Mouse (Mus musculus): ENCODE measurements around the gene Crabp2. TPM values are rescaled to one million over a fixed set of nuclear protein-coding genes. Genes with fewer than 3 reads are reported as not detected.

Gene Crabp2
- total and polyA plus RNA-seq, 3 experiments, result 0.23 to 1.2 TPM; not detected in 1

DNA sequence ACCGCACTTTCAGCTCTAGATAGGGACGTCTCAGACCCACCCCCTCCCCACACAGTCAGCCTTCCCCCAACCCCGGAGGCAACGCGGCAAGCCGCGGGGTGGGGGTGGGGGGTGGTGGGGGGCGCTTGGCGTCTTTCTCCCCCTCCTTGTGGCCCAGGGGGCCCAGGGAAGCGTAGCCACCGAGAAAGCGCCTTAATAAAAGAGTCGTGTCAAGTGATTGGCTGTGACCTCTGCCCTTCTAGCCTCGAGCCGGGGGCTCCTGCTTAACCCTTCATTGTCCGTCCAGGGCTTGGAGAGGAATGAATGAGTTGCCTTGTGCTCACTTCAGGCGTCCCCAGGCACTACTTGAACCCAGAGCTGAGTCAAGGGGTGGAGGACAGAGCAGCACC, 661 bp upstream of the Crabp2 start:
- TF ChIP-seq ZC3H11A (IDR thresholded peaks at IDR 0.05; ENCODE audit: low read depth, low read length) (no peak), NELFE (IDR thresholded peaks at IDR 0.05; ENCODE audit: low read depth, low read length) (no peak)
- DNase-seq (ENCODE audit: low read depth, low spot score), result no peak
- Histone ChIP-seq H3K36me3 (ENCODE audit: control insufficient read depth in 1 of 2, insufficient read depth in 2 of 2, low read length in 2 of 2) (no peaks in the 10 kb centered on the region), H3K9me3 (replicated peaks; ENCODE audit: insufficient read depth, low read length) (no peaks in the 10 kb centered on the region), H3K9ac (ENCODE audit: control insufficient read depth, low read depth, low read length, poor library complexity, severe bottlenecking) (no peak overlapping the region), H3K4me1 (ENCODE audit: control insufficient read depth in 1 of 2, insufficient read depth in 2 of 2, low read length in 2 of 2) (no peaks in the 10 kb centered on the region), H3K79me2 (ENCODE audit: control insufficient read depth, insufficient read depth, low read length, poor library complexity) (no peaks in the 10 kb centered on the region), H3K27ac (ENCODE audit: control insufficient read depth, low read depth, low read length) (no peak overlapping the region), H3K4me3 (ENCODE audit: control insufficient read depth in 1 of 2, insufficient read depth in 1 of 2, low read depth in 2 of 2, low read length in 2 of 2) (no peak overlapping the region), H3K27me3 (ENCODE audit: control insufficient read depth in 1 of 2, insufficient read depth in 2 of 2, low read length in 2 of 2) (no peaks in the 10 kb centered on the region)

DNA sequence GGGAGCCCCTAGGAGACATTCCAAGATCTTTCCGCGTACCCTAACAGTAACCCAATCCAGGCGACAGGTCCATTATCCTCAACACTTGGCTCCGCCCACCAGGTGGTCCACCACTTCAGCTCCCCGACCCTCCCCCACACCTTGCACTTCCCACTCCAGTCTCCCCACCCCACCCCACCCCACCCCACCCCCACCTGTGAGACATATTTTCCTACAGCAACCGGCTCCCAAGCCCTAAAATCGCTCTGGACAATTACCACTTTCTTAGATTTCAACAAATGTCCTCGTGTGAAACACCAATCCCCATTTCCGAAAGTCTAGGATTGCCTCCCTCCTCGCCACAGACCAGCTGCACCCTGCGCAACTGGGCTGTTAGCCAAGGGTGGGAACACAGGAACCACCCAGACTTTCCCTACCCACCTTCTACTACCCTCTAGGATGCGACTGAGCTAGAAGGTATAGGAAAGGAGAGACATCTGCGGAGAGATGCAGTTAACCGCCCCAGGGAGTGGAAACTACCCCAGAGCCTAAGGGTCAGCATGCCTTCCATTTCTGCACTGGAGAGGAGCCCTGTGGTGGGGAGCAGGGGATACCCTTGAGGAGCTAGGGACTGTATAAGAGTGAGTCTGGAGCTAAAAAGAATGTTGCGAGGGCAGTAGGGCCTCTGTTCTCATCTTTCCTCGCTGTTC, 944 bp downstream of the Crabp2 start:
- Histone ChIP-seq H3K27me3 (ENCODE audit: control insufficient read depth in 1 of 2, insufficient read depth in 2 of 2, low read length in 2 of 2) (no peaks in the 10 kb centered on the region), H3K36me3 (ENCODE audit: control insufficient read depth in 1 of 2, insufficient read depth in 2 of 2, low read length in 2 of 2) (no peaks in the 10 kb centered on the region), H3K4me3 (ENCODE audit: control insufficient read depth in 1 of 2, insufficient read depth in 1 of 2, low read depth in 2 of 2, low read length in 2 of 2) (no peak overlapping the region), H3K4me1 (ENCODE audit: control insufficient read depth in 1 of 2, insufficient read depth in 2 of 2, low read length in 2 of 2) (no peaks in the 10 kb centered on the region), H3K79me2 (ENCODE audit: control insufficient read depth, insufficient read depth, low read length, poor library complexity) (no peaks in the 10 kb centered on the region), H3K9me3 (replicated peaks; ENCODE audit: insufficient read depth, low read length) (no peaks in the 10 kb centered on the region), H3K9ac (ENCODE audit: control insufficient read depth, low read depth, low read length, poor library complexity, severe bottlenecking) (no peak overlapping the region), H3K27ac (ENCODE audit: control insufficient read depth, low read depth, low read length) (no peak overlapping the region)
- TF ChIP-seq ZC3H11A (IDR thresholded peaks at IDR 0.05; ENCODE audit: low read depth, low read length) (no peak), ZNF384 (IDR thresholded peaks at IDR 0.05; ENCODE audit: low read depth, low read length) (no peak)
- DNase-seq (ENCODE audit: low read depth, low spot score), result no peak

DNA sequence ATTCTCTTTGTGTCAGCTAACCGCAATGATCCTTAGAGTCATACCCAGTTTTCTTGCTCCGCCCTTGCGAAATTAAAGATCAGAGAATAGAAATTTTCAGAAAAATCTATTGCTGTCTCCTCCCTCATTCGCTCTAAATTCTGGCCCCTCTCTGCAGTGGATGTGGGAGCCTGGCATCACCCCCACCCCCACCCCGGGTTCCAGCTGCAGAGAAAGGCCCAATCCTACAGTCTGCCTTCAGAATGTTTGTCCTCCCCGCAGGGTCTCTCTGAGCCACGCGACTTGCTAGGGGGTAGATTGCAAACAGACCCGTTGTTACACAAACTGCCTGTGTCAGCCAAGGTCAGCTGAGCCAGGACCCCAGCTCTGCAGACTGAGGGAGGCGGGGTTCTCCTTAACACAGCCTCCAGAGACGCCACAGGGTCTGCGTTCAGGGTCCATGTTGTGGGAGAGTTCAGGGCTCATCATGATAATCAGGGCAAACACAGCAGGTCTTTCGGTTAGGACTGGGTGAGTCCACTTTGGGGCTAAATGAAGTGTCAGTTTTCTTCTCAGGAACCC, 1.6 kb downstream of the Crabp2 start:
- Histone ChIP-seq H3K4me3 (ENCODE audit: control insufficient read depth in 1 of 2, insufficient read depth in 1 of 2, low read depth in 2 of 2, low read length in 2 of 2) (no peak overlapping the region), H3K9ac (ENCODE audit: control insufficient read depth, low read depth, low read length, poor library complexity, severe bottlenecking) (no peak overlapping the region), H3K4me1 (ENCODE audit: control insufficient read depth in 1 of 2, insufficient read depth in 2 of 2, low read length in 2 of 2) (no peaks in the 10 kb centered on the region), H3K27me3 (ENCODE audit: control insufficient read depth in 1 of 2, insufficient read depth in 2 of 2, low read length in 2 of 2) (no peaks in the 10 kb centered on the region), H3K79me2 (ENCODE audit: control insufficient read depth, insufficient read depth, low read length, poor library complexity) (no peaks in the 10 kb centered on the region), H3K9me3 (replicated peaks; ENCODE audit: insufficient read depth, low read length) (no peaks in the 10 kb centered on the region), H3K27ac (ENCODE audit: control insufficient read depth, low read depth, low read length) (no peak overlapping the region), H3K36me3 (ENCODE audit: control insufficient read depth in 1 of 2, insufficient read depth in 2 of 2, low read length in 2 of 2) (no peaks in the 10 kb centered on the region)
- no peak for TF ChIP-seq KAT2A (conservative IDR thresholded peaks at IDR 0.05; ENCODE audit: low read depth, low read length)
- TF ChIP-seq RAD21 (IDR thresholded peaks at IDR 0.05; ENCODE audit: low read depth, low read length), result no peak
- no peak for TF ChIP-seq USF1 (IDR thresholded peaks at IDR 0.05; ENCODE audit: low read depth, low read length)
- TF ChIP-seq JUND (IDR thresholded peaks at IDR 0.05; ENCODE audit: low read depth, low read length), result no peak
- no peak for TF ChIP-seq ZKSCAN1 (IDR thresholded peaks at IDR 0.05; ENCODE audit: low read depth, low read length)
- no peak for TF ChIP-seq ZC3H11A (IDR thresholded peaks at IDR 0.05; ENCODE audit: low read depth, low read length)
- no peak for TF ChIP-seq GABPA (IDR thresholded peaks at IDR 0.05; ENCODE audit: low read depth, low read length)
- TF ChIP-seq E2F4 (IDR thresholded peaks at IDR 0.05; ENCODE audit: borderline replicate concordance, low read depth, low read length), result no peak
- no peak for TF ChIP-seq MAFK (IDR thresholded peaks at IDR 0.05; ENCODE audit: borderline replicate concordance, low read depth, low read length)
- TF ChIP-seq BHLHE40 (IDR thresholded peaks at IDR 0.05; ENCODE audit: borderline replicate concordance, low read depth, low read length), result no peak
- TF ChIP-seq MEF2A (IDR thresholded peaks at IDR 0.05; ENCODE audit: extremely low read depth, insufficient replicate concordance, low read depth, low read length, poor library complexity, severe bottlenecking), result no peak
- no peak for TF ChIP-seq NELFE (IDR thresholded peaks at IDR 0.05; ENCODE audit: low read depth, low read length)
- no peak for TF ChIP-seq TAL1 (IDR thresholded peaks at IDR 0.05; ENCODE audit: low read length)
- no peak for TF ChIP-seq SIN3A (IDR thresholded peaks at IDR 0.05; ENCODE audit: low read length)
- no peak for TF ChIP-seq ETS1 (IDR thresholded peaks at IDR 0.05; ENCODE audit: low read depth, low read length)
- no peak for TF ChIP-seq ZNF384 (IDR thresholded peaks at IDR 0.05; ENCODE audit: low read depth, low read length)
- no peak for TF ChIP-seq POLR2A (IDR thresholded peaks at IDR 0.05; ENCODE audit: control insufficient read depth in 1 of 2, insufficient read depth in 1 of 2, low read depth in 1 of 2, low read length in 2 of 2, poor library complexity in 1 of 2)
- DNase-seq (ENCODE audit: low read depth, low spot score), result no peak
